Mouse (Mus musculus): Measurements from ENCODE around the gene Papolb. TPM values are rescaled to one million over a fixed set of nuclear protein-coding genes. Genes with fewer than 3 reads are reported as not detected.

The Papolb gene
- total RNA-seq, 2 experiments from 2014 or later = 0.06 to 0.08 TPM

DNA sequence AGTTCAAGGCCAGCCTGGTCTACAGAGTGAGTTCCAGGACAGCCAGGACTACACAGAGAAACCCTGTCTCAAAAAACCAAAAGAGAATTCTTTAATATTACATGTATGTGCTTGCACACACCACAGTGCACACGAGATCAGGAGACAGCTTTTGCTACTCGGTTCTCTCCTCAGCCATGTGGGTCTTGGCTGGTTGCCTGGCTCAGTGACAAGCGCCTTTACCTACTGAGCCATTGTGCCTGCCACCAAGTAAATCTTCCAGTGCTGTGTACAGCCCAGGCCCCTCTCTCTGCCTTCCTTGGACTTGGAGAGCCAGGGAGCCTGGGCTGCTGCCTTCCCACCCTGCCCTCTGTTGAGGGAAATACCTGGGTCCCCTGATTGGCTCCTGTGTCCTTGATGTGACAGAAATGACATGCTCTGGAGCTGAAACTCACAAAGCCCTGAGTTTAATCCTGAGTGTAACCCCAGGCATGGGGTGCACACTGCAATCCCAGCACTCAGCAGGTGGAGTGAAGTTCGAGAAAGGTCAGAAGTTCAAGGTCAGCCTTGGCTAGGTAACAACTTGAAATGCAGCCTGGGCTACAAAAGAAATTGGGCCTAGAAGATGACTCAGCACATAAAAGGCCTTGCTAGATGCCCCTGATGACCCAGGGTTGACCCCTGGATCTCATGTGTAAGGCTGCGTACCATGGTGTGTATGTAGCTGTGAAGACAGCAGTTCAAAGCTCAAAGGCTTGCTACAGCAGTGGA, 51.8 kb downstream of the Papolb start:
- intact Hi-C loops (cut with DNase I) = loop anchor here (2.0 to 5.0 kb wide), 3 partner anchors 75 to 239 kb away; no protein-coding TSS in a partner anchor
- no peak for DNase-seq (ENCODE audit: low spot score)

DNA sequence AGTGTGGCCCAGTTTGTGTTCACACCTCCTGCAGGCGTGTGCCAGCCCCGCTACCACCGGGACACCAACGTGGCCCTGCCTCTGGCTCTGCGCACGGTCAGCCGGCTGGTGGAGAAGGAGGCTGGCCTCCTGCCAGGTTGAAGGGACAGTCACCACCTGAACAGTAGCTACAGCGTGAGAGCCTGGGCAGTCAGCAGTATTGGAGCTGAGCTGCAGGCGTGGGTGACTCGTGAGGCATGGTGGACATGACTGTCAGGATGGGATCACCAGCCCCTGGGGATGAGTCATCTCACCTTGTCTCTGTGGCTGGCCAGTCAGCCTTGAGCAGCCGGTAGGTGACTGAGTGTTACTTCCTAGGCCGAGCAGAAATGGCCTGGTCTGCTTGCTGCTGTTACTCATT, 52.5 kb downstream of the Papolb start:
- intact Hi-C loops (cut with DNase I) = loop anchor here (5.0 kb wide), 2 partner anchors 145 to 240 kb away; no protein-coding TSS in a partner anchor

More for the DNA sequence above, 52.5 kb downstream of the Papolb start:
- no peak for DNase-seq (ENCODE audit: low spot score)

Other genes starting within 250 kb of the Papolb start
- 10 to 100 TPM; 16.2 TPM for gene Foxk1, start 128.6 kb downstream of the Papolb start, total RNA-seq (2021)
- gene Ap5z1, start 66.1 kb downstream of the Papolb start, total RNA-seq (2021) = 1 to 10 TPM; 5.5 to 6.2 TPM
- 1 to 10 TPM; 2.0 to 2.4 TPM for gene Radil, start 21.0 kb upstream of the Papolb start, total RNA-seq (2021)
- gene Mmd2, start 78.7 kb upstream of the Papolb start, total RNA-seq (2021) = under 1 TPM; 0.11 to 0.21 TPM
- gene Wipi2, start 97.6 kb upstream of the Papolb start, total RNA-seq (2021) = 10 to 100 TPM; 34.7 to 38.9 TPM
- gene Slc29a4, start 162.4 kb upstream of the Papolb start, total RNA-seq (2021) = under 1 TPM; 0.34 to 0.65 TPM